ENCODE assay signal across 18 mouse cellular contexts in the genomic region with DNA sequence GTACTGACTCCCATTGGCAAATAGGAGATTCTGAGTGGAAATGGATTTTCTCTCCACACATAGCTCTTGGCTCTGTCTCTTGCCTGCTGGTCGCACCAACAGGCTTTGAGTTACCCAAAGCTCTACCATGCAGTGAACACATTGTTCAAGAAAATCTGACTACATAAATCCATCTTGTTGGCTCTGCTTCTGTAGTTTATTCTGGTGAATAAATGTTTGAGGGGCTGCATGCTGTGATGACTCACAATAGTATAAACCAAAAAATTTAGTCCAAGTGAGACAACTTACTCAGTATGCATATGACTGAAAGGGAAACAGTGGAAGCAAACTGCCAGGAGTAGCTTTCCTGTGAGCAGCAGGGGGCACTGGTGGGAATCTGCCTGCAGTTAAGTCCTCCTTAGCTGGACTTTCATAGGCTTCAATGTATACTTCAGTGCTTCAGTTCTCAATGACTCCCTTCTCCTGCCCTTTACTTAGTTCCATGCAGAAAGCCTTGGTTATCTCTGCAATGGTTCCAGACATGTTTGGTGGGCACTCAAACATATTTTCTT.
DNase-seq lines count a peak whose midpoint lies in the region; ATAC-seq and TF ChIP-seq lines count a peak whose summit lies in the region.
"Had no signal": no experiment of that assay in that cellular context is flagged by ENCODE, and none has a peak within 500 bp of the region (broad histone marks: within the 10 kb centered on the region; RNA-seq: fewer than 3 reads in every experiment).

No protein-coding gene starts in this region.

- no peak overlapping the region for H3K9ac ChIP-seq in kidney, postnatal 0 days (ENCODE audit: low read depth, low read length)
- H3K9ac ChIP-seq in kidney, embryonic 16.5 days (replicated peaks; ENCODE audit: low read length), result no peak overlapping the region
- no peak overlapping the region for H3K9ac ChIP-seq in intestine, postnatal 0 days (ENCODE audit: low read depth, low read length)
- H3K9ac ChIP-seq in midbrain, embryonic 16.5 days (ENCODE audit: low read depth, low read length), result no peak overlapping the region
- H3K9ac ChIP-seq: hindbrain, embryonic 12.5 days; midbrain, embryonic 15.5 days had no signal

- no peak for DNase-seq in kidney, postnatal 0 days (ENCODE audit: low spot score)
- DNase-seq in testis, postnatal 10 days (ENCODE audit: low spot score), result peak; percentile 44
- DNase-seq in testis, postnatal 14 days (ENCODE audit: low spot score), result no peak
- peak; percentile 24 for DNase-seq in cerebellum, adult 9-11 months
- DNase-seq in thymus, postnatal 10 days (ENCODE audit: low spot score in 2 of 2), result no peak
- DNase-seq: kidney, adult 18-20 months; layer of hippocampus, postnatal 36 days; lung, postnatal 4 days; spleen, adult 18-20 months; thymus, adult 18-20 months had no signal

- H3K27me3 ChIP-seq in kidney, postnatal 0 days (ENCODE audit: insufficient read depth, low read length), result no peaks in the 10 kb centered on the region
- no peaks in the 10 kb centered on the region for H3K27me3 ChIP-seq in kidney, embryonic 16.5 days (ENCODE audit: insufficient read depth, low read length)
- no peaks in the 10 kb centered on the region for H3K27me3 ChIP-seq in intestine, postnatal 0 days (replicated peaks; ENCODE audit: control insufficient read depth, insufficient read depth, low read length)
- H3K27me3 ChIP-seq in midbrain, embryonic 16.5 days (ENCODE audit: control insufficient read depth, insufficient read depth, low read depth, low read length), result no peaks in the 10 kb centered on the region
- H3K27me3 ChIP-seq: hindbrain, embryonic 12.5 days; midbrain, embryonic 15.5 days had no signal

- WGBS in kidney, postnatal 0 days, result 72% methylated on average over 1 of the region's 1 CpGs
- WGBS in kidney, embryonic 16.5 days, result 83% methylated on average over 1 of the region's 1 CpGs
- WGBS in intestine, postnatal 0 days, result 85% methylated on average over 1 of the region's 1 CpGs
- WGBS in midbrain, embryonic 16.5 days, result 61% methylated on average over 1 of the region's 1 CpGs

- no peaks in the 10 kb centered on the region for H3K9me3 ChIP-seq in kidney, postnatal 0 days (replicated peaks; ENCODE audit: low read length)
- no peaks in the 10 kb centered on the region for H3K9me3 ChIP-seq in kidney, embryonic 16.5 days (ENCODE audit: low read length)
- H3K9me3 ChIP-seq in intestine, postnatal 0 days (ENCODE audit: control insufficient read depth), result no peaks in the 10 kb centered on the region
- no peaks in the 10 kb centered on the region for H3K9me3 ChIP-seq in midbrain, embryonic 16.5 days (replicated peaks; ENCODE audit: control insufficient read depth, low read length, poor library complexity, severe bottlenecking)
- H3K9me3 ChIP-seq: embryonic facial prominence, embryonic 10.5 days; hindbrain, embryonic 12.5 days; midbrain, embryonic 15.5 days had no signal

- no peak for ATAC-seq in kidney, postnatal 0 days (replicated peaks; ENCODE audit: low FRiP score, low read depth)
- ATAC-seq in kidney, embryonic 16.5 days (ENCODE audit: low FRiP score, low TSS enrichment), result no peak
- no peak for ATAC-seq in intestine, postnatal 0 days
- ATAC-seq in midbrain, embryonic 16.5 days, result no peak
- ATAC-seq: CD4-positive, CD25-positive, alpha-beta regulatory T cell, adult 4 months; midbrain, embryonic 15.5 days had no signal

- TF ChIP-seq CTCF in kidney, postnatal 0 days (IDR thresholded peaks at IDR 0.05; ENCODE audit: low read depth), result peak; percentile 45; the same call in 1 of the 2 replicates
- no peak for TF ChIP-seq CTCF in intestine, postnatal 0 days (IDR thresholded peaks at IDR 0.05; ENCODE audit: low read depth)

- no peaks in the 10 kb centered on the region for H3K4me1 ChIP-seq in kidney, postnatal 0 days (replicated peaks; ENCODE audit: insufficient read depth, low read length)
- no peaks in the 10 kb centered on the region for H3K4me1 ChIP-seq in kidney, embryonic 16.5 days (ENCODE audit: insufficient read depth, low read length)
- no peaks in the 10 kb centered on the region for H3K4me1 ChIP-seq in intestine, postnatal 0 days (replicated peaks; ENCODE audit: control insufficient read depth, insufficient read depth, low read length)
- H3K4me1 ChIP-seq in midbrain, embryonic 16.5 days (ENCODE audit: control insufficient read depth, insufficient read depth, low read length), result no peaks in the 10 kb centered on the region
- H3K4me1 ChIP-seq: embryonic facial prominence, embryonic 10.5 days; hindbrain, embryonic 12.5 days; midbrain, embryonic 15.5 days had no signal

- H3K4me2 ChIP-seq in kidney, postnatal 0 days (ENCODE audit: low read length), result no peak overlapping the region
- H3K4me2 ChIP-seq in kidney, embryonic 16.5 days (replicated peaks; ENCODE audit: low read depth, low read length), result no peak overlapping the region
- H3K4me2 ChIP-seq in intestine, postnatal 0 days (replicated peaks; ENCODE audit: low read depth), result no peak overlapping the region
- H3K4me2 ChIP-seq in midbrain, embryonic 16.5 days (ENCODE audit: low read length), result no peak overlapping the region
- H3K4me2 ChIP-seq: heart, embryonic 11.5 days; hindbrain, embryonic 12.5 days; midbrain, embryonic 15.5 days had no signal

- no peaks in the 10 kb centered on the region for H3K36me3 ChIP-seq in kidney, postnatal 0 days (ENCODE audit: insufficient read depth, low read length)
- no peaks in the 10 kb centered on the region for H3K36me3 ChIP-seq in kidney, embryonic 16.5 days (ENCODE audit: insufficient read depth, low read length)
- H3K36me3 ChIP-seq in intestine, postnatal 0 days (ENCODE audit: control insufficient read depth, insufficient read depth), result no peaks in the 10 kb centered on the region
- H3K36me3 ChIP-seq in midbrain, embryonic 16.5 days (ENCODE audit: control insufficient read depth, insufficient read depth, low read length), result no peaks in the 10 kb centered on the region
- H3K36me3 ChIP-seq: embryonic facial prominence, embryonic 10.5 days; hindbrain, embryonic 12.5 days; midbrain, embryonic 15.5 days had no signal

- H3K4me3 ChIP-seq in kidney, postnatal 0 days (replicated peaks; ENCODE audit: low read depth, low read length), result no peak overlapping the region
- no peak overlapping the region for H3K4me3 ChIP-seq in kidney, embryonic 16.5 days (ENCODE audit: low read length)
- no peak overlapping the region for H3K4me3 ChIP-seq in intestine, postnatal 0 days (ENCODE audit: low read depth, low read length)
- no peak overlapping the region for H3K4me3 ChIP-seq in midbrain, embryonic 16.5 days (ENCODE audit: low read depth, low read length)
- H3K4me3 ChIP-seq: embryonic facial prominence, embryonic 10.5 days; hindbrain, embryonic 12.5 days; midbrain, embryonic 15.5 days had no signal

- H3K27ac ChIP-seq in kidney, postnatal 0 days, result no peak overlapping the region
- no peak overlapping the region for H3K27ac ChIP-seq in kidney, embryonic 16.5 days (ENCODE audit: low read length)
- no peak overlapping the region for H3K27ac ChIP-seq in intestine, postnatal 0 days (ENCODE audit: low read depth, low read length)
- no peak overlapping the region for H3K27ac ChIP-seq in midbrain, embryonic 16.5 days (ENCODE audit: low read length)
- H3K27ac ChIP-seq: embryonic facial prominence, embryonic 10.5 days; hindbrain, embryonic 12.5 days; midbrain, embryonic 15.5 days had no signal

Comparison
In these comparisons a context has a peak if more than half of its experiments do, and no peak if none do; other contexts are left out.
1. DNase-seq: peak in testis, postnatal 10 days (single experiment) and cerebellum, adult 9-11 months (single experiment); none in kidney, postnatal 0 days (single experiment), testis, postnatal 14 days (single experiment) and thymus, postnatal 10 days (0 of 2).